Mouse (Mus musculus): ENCODE measurements at regions not wholly inside any gene's neighbourhood (a gene's known extent, or its start where the extent isn't known, plus 50 kb on each side); places are given as distances from the start of the nearest gene placed in this dataset.

DNA sequence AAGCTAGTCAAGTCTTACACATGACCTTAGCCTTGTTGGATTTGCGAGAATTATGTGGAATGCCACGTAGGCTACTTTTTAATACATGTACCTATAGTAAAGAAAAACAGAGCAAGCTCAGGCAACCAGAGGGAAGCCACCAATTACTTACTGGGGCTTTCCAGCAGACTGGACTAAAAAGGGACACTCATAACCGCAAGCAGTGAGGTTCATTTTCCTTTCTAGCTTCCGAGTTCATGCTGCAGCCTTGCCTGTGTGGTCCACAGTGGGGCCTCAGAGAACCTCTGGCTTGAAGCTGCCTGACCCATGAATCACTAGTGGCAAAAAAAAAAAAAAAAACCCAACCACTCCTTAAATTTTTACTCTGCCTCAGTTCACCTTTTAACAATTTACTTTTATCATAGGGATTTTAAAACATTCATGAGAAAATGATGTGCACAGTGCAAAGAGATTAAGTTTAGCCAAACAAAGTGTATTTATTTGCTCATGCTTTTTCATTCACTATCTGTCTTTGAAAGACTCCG is 188.6 kb upstream of the 1700066M21Rik start:
- DNase-seq (ENCODE audit: low spot score in 2 of 2) = no peak

DNA sequence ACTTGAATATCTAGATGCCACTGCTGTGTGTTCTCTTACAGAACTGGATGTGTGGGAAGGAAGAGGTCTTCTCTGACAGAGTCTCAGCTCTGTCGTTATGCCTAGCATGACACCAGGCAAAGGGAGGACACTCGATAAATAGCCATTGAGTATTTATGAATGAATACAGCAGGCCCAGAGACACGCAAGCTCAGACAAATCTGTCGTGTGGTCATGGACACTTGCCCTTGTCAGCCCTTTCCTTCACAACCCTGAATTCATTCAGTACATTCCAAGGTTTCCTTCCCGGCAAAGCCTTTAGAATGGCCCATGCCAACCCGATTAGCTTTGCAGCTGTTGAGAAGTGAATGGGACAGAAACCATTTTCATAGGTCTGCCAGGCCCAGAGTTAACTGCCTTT is 176.1 kb upstream of the 1700066M21Rik start:
- no peak for DNase-seq (ENCODE audit: low spot score in 2 of 2)

DNA sequence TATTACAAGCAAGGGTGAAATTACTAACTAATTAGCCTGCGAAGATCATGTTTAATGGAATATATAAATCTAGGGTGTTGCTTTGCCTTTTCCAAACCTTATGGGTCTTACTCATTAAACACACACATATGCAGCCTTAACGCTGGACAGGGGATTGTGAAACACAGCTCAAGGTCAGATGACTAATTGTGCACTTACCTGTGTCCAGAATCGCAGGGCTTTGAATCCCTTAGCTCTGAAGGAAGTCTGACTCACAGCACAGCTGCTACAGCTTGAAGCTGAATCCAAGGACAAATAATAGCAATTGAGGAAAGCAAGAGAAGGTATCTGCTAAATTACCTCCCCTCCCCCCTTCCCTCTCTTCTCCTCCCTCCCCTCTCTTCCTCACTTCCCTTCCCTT is 173.1 kb upstream of the 1700066M21Rik start:
- DNase-seq (ENCODE audit: low spot score in 2 of 2) = no peak

DNA sequence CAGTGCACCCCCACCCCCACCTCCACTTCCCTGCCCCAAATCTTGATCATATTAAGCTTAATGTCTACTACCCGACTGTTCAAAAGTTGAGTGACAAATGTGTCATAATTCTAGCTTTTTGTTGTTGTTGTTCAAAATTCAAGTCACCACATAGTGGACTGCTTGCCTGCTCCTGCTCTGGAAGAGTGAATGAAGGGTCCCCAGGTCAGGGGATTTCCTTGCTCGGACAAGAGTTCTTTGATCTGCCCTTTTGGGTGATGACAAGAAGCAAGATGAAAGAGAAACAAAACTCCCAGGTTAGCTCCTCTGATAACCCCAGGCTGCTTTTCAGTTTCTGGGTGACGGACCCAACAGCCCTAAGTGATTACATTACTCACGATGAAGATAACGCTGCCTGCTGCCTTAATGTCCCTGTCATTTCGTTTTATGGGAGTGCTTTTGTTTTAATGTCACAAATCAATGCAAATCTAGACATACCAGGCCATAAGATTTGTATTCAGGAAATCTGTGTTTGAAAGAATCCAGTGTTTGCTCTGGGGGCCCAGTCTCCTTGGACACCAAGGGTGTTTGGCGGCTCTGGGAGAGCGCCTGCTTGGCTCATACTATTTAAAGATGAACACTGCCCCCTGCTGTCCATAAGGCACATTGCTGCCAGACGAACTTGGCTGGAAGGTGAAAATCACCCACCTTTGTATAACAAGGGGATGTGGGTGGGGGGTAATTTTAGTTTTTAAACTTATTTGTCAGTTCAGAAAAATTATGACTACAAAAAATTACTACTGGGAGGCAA is 172.0 kb upstream of the 1700066M21Rik start:
- peak; percentile 82 to 84 for DNase-seq (ENCODE audit: low spot score in 2 of 2)

DNA sequence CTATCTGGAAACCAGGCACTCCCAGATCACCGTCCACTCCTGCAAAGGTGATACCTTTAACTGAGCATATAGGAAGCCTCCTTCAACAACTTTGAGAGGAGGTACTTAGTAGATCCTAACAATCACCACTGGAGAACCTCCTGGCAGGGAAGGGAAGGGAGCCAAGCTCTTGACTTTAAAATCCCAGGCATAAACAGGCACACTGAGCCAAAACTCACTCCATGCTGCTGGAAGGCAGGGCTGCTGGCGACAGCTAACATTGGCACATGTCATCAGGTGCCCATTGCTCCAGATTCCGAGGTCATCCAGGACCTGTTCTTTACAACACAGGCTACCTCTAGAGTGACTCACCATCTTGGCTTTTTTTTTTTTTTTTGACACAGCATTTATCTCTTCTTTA is 170.9 kb upstream of the 1700066M21Rik start:
- no peak for DNase-seq (ENCODE audit: low spot score in 2 of 2)

DNA sequence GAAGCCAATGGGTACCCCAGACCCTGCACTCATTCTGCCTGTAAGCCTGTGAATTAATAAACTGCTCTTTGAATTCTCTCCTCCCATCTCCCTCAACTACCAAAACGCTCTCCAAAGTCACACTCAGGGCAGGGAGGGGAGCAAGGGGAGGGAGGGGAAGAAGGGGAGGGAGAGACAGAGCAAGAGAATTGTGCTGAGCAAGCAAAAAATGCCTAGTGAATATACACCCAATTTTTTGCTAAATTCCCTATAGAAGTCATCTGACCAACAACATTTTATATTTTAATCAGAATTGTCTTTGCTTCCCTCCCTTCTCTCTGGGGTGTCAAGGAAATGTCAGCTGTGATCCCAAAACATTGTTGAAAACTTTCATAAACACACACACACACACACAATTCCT is 170.5 kb upstream of the 1700066M21Rik start:
- DNase-seq (ENCODE audit: low spot score in 2 of 2) = no peak

DNA sequence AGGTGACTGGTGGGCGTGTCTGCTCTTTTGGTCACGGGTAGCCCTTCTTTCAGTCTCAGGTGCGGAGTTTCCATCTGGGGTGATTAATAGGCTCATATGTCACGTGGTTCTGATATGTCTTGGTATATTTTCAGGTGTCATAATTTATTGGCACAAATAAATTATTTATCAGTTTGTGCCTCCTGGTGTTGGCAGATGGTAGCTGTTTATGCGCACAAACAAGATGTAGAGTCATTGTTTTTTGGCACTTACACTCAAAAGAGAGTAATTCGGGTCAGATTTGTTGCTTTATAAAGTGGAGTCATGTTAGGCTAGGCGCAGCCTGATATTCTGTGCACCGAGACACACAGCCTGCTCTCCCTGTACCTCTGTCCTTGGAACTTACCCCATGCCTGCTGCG is 169.0 kb upstream of the 1700066M21Rik start:
- DNase-seq (ENCODE audit: low spot score in 2 of 2) = no peak

DNA sequence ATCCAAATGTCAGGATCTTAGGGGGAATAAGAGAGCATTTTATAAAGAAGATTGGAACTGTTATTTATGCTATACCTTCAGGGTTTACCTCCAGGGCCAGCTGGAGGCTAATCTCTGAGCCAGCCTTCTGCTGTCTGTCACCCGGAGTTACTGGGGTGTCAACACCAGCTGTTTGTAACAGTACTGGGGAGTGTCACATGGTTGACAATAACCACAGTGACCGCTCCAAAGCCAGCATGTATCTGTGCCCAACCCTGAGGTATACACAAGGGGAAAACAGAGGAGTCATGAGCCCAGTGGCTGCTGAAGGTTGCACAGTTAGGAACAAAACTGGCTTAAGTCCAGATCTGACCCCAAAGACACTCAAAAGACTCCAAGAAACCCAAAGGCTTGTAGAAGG is 168.1 kb upstream of the 1700066M21Rik start:
- no peak for DNase-seq (ENCODE audit: low spot score in 2 of 2)

DNA sequence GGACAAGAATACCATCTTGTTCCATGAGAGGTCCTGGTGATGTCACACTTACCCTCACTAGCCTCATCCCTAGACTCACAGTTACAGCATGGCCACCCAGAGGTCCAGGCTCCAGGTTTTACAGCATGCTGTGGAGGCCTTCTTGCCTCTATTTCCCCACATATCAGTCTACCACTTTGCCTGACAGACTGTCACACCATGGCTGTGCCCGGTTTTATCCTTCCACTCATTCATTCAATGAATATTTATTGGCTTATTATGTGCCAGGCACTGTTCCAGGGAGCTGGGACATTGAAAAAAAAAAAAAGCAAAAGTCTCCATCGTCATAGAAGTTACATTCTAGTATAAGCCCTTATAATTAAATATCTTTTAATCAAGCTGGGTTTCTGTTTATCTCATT is 166.4 kb upstream of the 1700066M21Rik start:
- no peak for DNase-seq (ENCODE audit: low spot score in 2 of 2)

DNA sequence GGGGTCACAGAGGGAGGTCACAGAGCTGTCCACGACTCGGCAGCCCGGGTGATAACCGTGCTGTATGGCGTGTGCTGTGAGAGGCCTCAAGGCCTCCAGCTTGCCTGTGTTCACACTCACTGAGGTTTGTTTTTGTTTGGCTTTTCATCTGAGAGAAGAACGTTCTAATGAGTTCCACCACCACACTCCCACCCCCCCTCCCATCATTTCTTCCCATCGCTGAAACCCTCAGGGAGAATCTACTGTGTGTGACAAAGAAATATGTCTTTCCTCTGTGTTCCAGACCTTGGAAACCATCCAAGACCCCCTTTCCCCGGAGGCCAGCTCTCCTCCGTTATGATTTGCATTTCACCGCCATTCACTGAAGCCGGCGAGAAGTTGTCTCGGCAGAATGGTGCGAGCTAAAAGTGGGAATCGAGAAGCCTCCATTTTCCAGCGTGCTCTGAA is 164.0 kb upstream of the 1700066M21Rik start:
- no peak for DNase-seq (ENCODE audit: low spot score in 2 of 2)

DNA sequence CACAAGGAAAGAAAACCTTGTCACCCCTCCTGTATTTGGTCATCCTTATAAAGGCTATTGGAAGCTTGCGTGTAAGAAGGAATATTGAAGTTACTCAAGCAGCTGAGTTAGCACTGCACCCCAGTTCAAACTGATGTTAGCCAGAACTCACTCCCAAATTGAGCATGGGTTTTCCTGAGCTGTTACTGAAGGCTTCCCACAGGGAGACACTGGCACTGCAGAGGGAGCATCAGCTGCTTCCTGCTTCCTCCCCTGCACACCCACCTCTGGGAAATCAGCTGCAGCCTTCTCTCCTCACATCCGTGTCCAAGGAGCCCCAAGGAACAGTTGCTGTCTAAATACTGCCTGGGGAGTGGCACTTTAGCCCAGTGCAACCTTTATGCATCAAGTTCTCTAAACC is 163.2 kb upstream of the 1700066M21Rik start:
- peak; percentile 43 to 44 for DNase-seq (ENCODE audit: low spot score in 2 of 2)

DNA sequence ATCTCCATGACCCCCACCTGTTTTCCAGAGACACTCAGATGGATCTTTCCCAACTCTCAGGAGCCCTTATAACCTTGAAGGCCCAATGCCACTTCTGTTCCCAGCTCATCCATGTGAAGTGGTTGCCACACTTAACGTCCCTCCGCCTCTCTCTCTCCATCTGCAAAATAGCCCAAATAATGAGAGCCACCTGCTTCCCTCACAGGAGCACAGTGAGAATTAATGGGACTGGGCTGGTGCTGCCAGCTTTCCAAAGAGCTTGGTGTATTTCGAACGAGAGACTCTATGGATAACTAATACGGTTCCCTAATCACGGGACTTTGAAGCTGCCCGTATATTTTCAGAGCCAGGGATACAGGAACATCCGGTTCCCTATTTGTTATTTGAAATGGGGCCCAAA is 159.8 kb upstream of the 1700066M21Rik start:
- DNase-seq (ENCODE audit: low spot score in 2 of 2) = no peak

DNA sequence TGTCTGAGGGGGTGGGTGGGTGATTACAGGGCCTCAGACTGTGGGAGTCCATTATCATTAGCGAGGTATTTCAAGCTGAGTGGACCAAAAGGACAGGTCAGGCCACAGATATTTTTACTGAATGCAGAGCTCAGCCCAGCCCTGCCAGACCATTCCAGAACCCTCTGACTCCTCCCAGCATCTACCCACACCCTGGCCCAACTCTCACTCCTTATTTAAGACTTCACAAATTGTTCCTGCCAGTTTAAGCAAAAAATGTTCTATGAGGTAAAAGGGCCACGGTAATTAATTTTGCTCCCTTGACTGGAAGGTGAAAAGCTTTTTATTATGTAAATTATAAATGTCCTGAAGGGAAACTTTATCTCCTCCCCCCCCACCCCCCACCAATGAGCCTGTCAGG is 159.3 kb upstream of the 1700066M21Rik start:
- DNase-seq (ENCODE audit: low spot score in 2 of 2) = no peak

DNA sequence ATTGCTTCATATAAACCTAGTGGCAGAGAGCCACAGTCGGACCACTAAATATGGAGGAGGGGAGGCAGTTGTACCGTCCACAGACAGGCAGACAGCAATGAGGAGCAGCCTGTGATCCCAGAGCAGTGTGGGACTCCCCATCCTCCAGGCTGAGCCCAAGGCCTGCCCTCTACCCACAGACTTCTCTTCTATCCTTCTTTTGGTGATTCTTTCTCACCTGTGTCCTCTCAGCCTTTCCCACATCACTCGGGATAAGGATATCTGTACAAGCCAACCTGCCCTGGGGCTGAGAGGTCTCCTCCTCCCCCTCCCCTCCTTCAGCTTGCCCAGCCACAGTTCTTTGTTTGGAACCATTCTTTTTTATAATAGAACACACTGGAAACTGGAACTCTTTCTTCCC is 158.8 kb upstream of the 1700066M21Rik start:
- no peak for DNase-seq (ENCODE audit: low spot score in 2 of 2)

DNA sequence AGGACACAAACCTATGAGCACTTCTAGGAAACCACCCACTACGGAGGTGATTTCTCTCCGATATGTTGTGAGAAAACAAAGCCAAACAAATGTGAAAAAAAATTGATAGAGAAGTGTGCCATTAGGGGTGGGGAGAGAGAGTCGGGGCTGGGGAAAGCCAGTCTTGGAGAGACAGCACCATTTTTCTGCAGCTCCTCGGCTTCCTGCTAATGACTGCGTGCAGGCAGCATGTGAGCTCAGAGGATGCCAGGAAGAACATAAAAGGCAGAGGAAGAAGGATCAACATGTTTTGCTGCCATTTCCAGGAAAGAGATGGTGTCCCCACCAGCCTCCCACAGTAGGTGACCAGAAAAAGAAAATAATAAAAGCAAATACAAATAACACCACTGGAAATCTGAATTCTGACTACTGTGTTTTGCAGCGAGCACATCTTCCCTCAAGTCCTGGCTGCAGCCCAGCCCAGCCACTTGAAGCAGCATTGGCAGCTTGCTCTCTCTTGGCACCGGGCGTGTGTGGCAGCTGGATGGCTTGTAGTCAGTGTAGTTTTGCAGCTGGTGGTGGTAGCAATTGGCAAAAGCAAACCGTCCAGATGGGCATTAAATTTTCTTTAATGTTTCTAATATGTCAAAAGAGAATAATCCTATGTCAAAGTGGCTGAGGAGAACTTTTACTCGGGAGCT is 152.9 kb upstream of the 1700066M21Rik start:
- peak; percentile 56 to 65 for DNase-seq (ENCODE audit: low spot score in 2 of 2)

DNA sequence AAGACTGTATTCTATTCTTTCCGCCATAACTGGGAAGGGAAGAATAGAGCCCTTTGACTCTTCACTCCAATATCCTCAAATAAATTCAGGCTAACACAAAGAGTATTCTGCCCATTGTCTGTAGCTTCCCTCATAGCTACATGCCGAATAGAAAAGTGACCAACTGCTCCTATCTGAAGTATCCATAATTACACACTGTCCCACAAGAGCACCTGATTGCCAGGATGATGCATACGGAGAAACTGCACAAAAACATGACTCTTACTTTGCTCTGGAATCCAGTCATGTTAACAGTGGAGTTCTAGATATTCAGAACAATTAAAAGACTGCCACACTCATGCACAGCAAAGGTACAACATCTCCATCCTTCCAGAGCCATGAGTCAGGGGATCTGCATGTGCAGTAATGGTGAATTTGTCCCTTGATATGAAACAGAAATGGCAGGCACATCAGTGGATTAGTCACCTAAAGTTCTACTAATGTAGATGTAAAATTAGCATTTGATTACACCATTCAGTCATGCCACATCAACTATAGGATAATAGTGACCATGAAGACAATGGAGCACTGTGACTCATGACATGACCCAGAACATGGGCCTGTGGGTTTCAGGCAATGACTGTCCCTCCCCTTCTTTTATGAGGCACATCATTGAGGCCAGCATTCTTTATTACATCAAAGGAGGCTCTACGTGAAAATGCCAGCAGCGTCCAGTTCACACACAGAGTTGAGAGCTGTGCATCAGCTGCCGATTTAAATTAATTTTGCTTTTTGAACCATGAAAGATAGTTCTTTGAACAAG is 133.6 kb upstream of the 1700066M21Rik start:
- DNase-seq (ENCODE audit: low spot score in 2 of 2) = no peak

DNA sequence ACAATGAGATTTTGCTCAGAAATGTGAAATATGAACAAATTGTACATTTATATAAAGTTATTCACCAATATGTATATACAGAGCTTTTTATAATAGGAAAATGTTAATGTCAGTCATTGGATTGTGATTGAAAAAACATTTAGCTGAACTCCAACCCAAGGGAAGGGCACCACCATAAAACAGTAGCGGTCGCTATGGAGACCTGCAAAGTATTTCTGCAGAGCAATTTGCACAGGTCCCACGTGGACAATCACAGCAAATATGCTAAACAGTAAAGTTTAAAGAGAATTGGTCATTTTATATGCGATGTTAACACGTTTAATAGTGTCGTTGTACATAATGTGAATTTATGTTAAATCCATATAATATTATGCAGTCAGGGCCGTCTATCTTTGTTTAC is 117.8 kb upstream of the 1700066M21Rik start:
- DNase-seq (ENCODE audit: low spot score in 2 of 2) = no peak

DNA sequence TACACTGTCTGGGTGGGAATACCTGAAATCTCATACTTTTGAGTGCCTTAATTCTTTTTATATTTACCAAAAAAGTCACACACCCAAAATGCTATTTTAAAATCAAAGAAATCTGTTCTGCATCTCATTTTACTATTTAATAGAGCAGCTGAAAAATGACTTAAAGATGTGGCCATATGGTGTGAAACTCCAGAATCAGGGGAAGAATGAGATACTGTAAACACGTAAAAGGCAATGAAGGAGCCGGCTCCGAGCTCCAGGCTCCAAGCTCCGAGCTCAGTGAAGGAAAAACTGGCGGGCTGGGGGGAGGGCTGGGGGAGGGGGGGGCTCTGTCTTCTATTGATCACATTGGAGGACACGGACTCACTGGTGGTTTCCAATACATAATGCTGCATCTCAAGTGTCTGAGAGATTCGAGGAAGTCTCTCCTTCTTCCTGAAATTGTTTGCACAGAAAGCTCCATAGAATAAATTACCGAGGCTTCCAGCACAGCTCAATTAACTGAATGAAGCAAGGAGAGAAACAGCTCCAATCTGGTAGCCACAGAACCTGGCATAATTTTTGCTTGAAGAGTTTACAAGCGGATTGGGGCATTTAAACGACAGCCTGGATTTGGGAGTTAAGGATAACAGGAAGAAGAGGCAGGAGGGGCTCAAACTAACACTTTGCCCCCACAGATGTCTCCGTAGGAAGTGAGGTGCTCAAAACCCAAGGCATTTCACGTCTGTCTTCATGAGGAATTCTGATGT is 112.2 kb upstream of the 1700066M21Rik start:
- DNase-seq (ENCODE audit: low spot score in 2 of 2) = peak; percentile 22 to 43

DNA sequence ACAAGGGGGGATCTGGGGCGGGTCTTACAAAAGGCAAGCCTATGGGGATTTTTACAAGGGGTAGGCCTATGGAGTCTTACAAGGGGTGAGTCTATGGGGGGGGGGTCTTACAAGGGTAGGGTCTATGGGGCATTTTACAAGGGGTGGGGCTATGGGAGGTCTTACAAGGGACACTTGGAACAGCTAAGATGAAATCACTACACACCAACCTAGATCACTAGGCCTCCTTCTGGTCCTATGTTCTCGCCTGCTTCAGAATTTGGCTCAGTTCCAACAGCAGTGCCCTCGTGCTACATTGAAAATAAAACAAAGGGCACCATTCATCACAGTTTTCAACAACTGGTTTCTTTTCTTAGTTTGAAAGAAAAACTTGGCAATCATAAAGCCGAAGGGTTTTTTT is 110.7 kb upstream of the 1700066M21Rik start:
- DNase-seq (ENCODE audit: low spot score in 2 of 2) = no peak

DNA sequence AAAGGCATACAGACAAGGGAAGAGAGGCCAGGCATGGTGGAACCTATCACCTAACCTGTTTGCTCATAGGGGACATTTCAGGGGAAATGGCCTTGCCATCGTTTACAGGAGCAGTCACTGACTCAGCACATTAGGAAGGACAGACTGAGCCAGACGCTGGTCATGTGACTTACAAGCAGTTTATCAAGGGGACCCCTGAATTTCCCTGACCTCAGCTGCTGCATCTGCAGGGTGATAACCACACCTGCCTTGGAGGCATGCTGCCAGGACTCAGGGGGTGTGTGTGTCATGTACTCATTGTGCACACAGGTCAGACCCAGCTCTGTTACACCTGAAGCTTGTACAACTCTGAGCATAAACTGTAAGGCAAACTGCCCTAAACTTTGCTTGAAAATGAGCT is 109.6 kb upstream of the 1700066M21Rik start:
- no peak for DNase-seq (ENCODE audit: low spot score in 2 of 2)

DNA sequence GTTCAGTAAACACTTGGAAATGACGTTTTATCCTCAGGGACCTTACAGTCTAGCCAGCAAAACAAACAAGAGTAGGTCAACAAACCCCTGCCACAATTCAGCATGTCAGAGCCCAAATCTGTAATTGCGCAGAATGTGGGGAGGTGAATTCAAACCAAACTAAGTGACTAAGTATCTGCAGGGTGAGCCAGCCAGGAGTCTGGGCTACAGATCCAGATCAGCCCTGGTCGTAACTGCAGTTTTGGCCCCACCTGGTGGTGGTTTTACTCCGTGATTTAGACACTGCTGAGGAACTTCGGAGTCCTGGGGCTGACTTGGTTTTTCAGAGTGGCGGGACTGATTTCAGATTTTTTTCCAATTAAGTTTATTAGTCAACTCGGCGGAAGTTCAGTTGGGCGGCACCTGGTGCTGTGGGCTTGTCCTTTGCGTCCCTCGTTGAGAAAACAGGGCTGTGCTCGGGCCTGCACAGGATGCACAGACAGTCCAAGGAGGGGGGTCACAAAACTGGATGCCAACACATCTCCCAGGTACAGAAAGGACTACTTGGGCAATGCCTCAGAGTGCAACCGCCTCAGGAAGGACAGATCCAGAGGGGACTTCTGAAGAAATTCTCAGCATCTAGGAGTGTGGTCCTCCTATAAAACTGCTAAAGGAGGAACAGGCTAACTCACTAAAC is 107.6 kb upstream of the 1700066M21Rik start:
- DNase-seq (ENCODE audit: low spot score in 2 of 2) = peak; percentile 86 to 89

Measured in right cerebral cortex, adult 2 months (tissue).